Mouse (Mus musculus) R1 (cell line): ENCODE results near the gene Utp11.
A peak's percentile ranks its signal among the peaks of the same experiment; 100 is the strongest.

Experiments
- DNase-seq: peaks from one replicate; pipeline ENCODE4 v3.0.0-alpha.2; 2018; ENCODE audit warnings: low read depth, low spot score

The Utp11 gene

GRCm38 (mm10) chr4:124704797-124705474 lies 11.5 kb upstream of the Utp11 start:
- no peak for DNase-seq

GRCm38 (mm10) chr4:124703881-124704796 lies 10.7 kb upstream of the Utp11 start:
- DNase-seq, result peak; percentile 41

GRCm38 (mm10) chr4:124703406-124703805 lies 10.0 kb upstream of the Utp11 start:
- DNase-seq, result no peak

- DNase-seq, result no peak
These were observed 8.5 kb upstream of the Utp11 start for GRCm38 (mm10) chr4:124701916-124702315.

- peak; percentile 59 for DNase-seq
These were observed 7.8 kb upstream of the Utp11 start for GRCm38 (mm10) chr4:124701052-124701845.

- peak; percentile 89 for DNase-seq
These were observed 7.0 kb upstream of the Utp11 start, which contains the start of gene Fhl3 for GRCm38 (mm10) chr4:124700248-124700971. Gene Fhl3, plus strand, starts transcription at chr4:124700701.

- no peak for DNase-seq
These were observed 6.4 kb upstream of the Utp11 start for GRCm38 (mm10) chr4:124699791-124700190.

GRCm38 (mm10) chr4:124695786-124696516 lies 2.6 kb upstream of the Utp11 start:
- DNase-seq, result peak; percentile 86

GRCm38 (mm10) chr4:124694572-124694971 lies 1.2 kb upstream of the Utp11 start:
- DNase-seq, result no peak

- DNase-seq, result no peak
These were observed 961 bp downstream of the Utp11 start for GRCm38 (mm10) chr4:124692416-124692861.

GRCm38 (mm10) chr4:124691455-124691854 lies 1.9 kb downstream of the Utp11 start:
- no peak for DNase-seq

- no peak for DNase-seq
These were observed 7.5 kb downstream of the Utp11 start for GRCm38 (mm10) chr4:124685897-124686402.

GRCm38 (mm10) chr4:124685453-124685852 lies 7.9 kb downstream of the Utp11 start:
- DNase-seq, result no peak

- no peak for DNase-seq
These were observed 8.4 kb downstream of the Utp11 start for GRCm38 (mm10) chr4:124685004-124685403.

GRCm38 (mm10) chr4:124683474-124683873 lies 9.9 kb downstream of the Utp11 start:
- no peak for DNase-seq

GRCm38 (mm10) chr4:124682270-124682669 lies 11.1 kb downstream of the Utp11 start:
- peak; percentile 72 for DNase-seq

- DNase-seq, result no peak
These were observed 17.4 kb downstream of the Utp11 start for GRCm38 (mm10) chr4:124675958-124676357.

GRCm38 (mm10) chr4:124675037-124675436 lies 18.4 kb downstream of the Utp11 start:
- peak; percentile 67 for DNase-seq

GRCm38 (mm10) chr4:124674334-124675032 lies 18.9 kb downstream of the Utp11 start:
- DNase-seq, result no peak
